Mouse (Mus musculus): Measurements from ENCODE around the gene Mapkapk3. TPM values are rescaled to one million over a fixed set of nuclear protein-coding genes. Genes with fewer than 3 reads are reported as not detected.

Mapkapk3 gene
- total and polyA plus RNA-seq, 2 experiments: 1.8 to 6.0 TPM

DNA sequence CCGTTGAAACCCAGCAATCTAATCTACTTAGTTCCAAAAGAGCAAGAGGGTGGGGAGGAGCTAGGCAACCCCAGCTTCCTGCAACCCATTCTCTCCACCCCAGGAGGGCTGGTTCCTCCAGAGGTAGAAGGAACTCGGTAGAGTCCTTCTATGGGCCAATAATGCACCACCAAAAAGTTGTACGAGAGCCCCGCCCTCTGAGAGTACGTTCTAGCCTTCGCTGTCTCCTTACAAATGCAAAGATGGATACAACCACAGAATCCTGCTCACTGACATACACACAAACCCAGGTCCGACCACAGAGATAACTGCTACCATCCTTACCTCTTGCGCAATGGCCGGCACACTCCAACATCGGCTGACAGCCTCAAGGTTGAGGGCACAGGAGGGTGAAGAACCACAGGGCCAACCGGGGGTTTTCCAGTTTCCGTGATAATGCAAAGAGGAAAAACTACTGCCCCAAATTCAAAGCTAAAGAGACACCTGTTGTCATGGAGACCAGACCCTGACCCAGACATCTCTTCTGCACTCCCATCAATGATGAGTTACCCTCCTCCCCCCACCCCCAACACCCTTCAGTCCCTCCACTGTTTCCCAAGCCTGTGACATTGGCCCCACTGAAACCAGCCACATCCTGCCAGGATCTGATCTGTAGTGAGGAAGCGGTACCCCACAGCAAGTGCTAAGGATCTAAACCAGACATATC is 9.2 kb downstream of the Mapkapk3 start:
- no peaks in the 10 kb centered on the region for H3K27me3 ChIP-seq (ENCODE audit: control insufficient read depth, insufficient read depth, low read length)
- 50% methylated on average over 13 of the region's 13 CpGs for WGBS
- TF ChIP-seq POLR2A (IDR thresholded peaks at IDR 0.05; ENCODE audit: extremely low read depth, insufficient read depth, low read length) (no peak), CTCF (IDR thresholded peaks at IDR 0.05; ENCODE audit: low read depth, low read length) (no peak)
- H3K27ac ChIP-seq (replicated peaks; ENCODE audit: insufficient read depth, low read depth, low read length): no peak overlapping the region
- no peak for DNase-seq (ENCODE audit: extremely low read depth, low read depth, low spot score)
- H3K36me3 ChIP-seq (ENCODE audit: control insufficient read depth, insufficient read depth, low read length): no peaks in the 10 kb centered on the region
- no peak overlapping the region for H3K9ac ChIP-seq (ENCODE audit: low read depth, low read length)
- H3K4me1 ChIP-seq (ENCODE audit: control insufficient read depth, insufficient read depth, low read length): peaks cover 2% of the 10 kb centered on the region; the same call in 1 of the 2 replicates
- no peaks in the 10 kb centered on the region for H3K79me2 ChIP-seq (ENCODE audit: control insufficient read depth, insufficient read depth, low read length)
- no peak overlapping the region for H3K4me3 ChIP-seq (ENCODE audit: insufficient read depth, low read depth, low read length)

DNA sequence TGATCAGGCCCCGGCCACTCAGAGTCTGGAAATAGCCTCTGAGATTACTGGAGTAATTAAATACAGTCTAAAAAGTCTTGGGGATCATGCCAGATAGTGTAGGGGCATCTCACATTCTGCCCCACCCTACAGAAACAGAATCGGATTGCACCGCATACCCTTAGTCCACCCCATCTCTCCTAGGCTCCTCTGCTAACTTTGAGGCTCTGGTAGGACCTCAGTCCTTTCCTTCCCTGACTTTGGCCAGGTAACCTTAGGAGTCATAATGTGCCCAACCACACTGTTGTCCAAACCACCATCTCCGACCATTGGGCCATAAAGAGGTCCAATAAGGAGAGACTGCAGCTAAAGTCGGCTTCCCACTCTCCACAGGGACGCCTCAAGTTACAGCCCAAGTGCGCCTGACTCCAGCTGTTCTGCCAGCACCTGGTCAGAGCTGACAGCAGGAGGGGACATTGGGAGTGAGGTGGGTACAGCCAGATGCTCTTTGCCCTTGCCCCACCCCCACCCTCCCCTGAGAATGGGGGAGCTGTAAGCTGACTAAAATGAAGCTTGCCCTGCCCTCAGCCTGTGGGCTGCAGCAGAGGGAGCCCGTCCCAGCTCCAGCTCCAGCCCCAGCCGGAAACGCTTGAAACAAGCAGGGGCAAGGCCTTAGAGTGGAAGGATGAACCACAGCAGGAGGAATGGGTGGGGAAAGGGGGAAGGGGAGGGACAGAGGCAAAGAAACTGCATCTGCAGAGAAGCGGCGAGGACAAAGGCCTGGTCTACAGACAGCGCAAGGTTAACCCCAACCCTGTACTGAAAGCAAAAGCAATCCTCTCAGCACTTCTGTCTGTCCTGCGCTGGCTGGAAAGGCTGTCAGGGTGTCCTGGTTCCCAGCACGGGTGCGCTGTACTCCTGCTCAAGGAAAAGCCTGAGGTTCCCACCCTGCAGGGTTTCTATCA is 10.0 kb downstream of the Mapkapk3 start:
- 52% methylated on average over 16 of the region's 16 CpGs for WGBS
- no peak overlapping the region for H3K4me3 ChIP-seq (ENCODE audit: insufficient read depth, low read depth, low read length)
- H3K27me3 ChIP-seq (ENCODE audit: control insufficient read depth, insufficient read depth, low read length): no peaks in the 10 kb centered on the region
- H3K36me3 ChIP-seq (ENCODE audit: control insufficient read depth, insufficient read depth, low read length): no peaks in the 10 kb centered on the region
- no peak overlapping the region for H3K9ac ChIP-seq (ENCODE audit: low read depth, low read length)
- H3K27ac ChIP-seq (replicated peaks; ENCODE audit: insufficient read depth, low read depth, low read length): no peak overlapping the region
- no peak for DNase-seq (ENCODE audit: extremely low read depth, low read depth, low spot score)
- no peaks in the 10 kb centered on the region for H3K79me2 ChIP-seq (ENCODE audit: control insufficient read depth, insufficient read depth, low read length)
- H3K4me1 ChIP-seq (ENCODE audit: control insufficient read depth, insufficient read depth, low read length): peaks cover 2% of the 10 kb centered on the region; the same call in 1 of the 2 replicates
- no peak for TF ChIP-seq POLR2A (IDR thresholded peaks at IDR 0.05; ENCODE audit: extremely low read depth, insufficient read depth, low read length)
- no peak for TF ChIP-seq CTCF (IDR thresholded peaks at IDR 0.05; ENCODE audit: low read depth, low read length)

- Histone ChIP-seq H3K36me3 (ENCODE audit: control insufficient read depth, insufficient read depth, low read length) (no peaks in the 10 kb centered on the region), H3K4me3 (ENCODE audit: insufficient read depth, low read depth, low read length) (no peak overlapping the region), H3K9ac (ENCODE audit: low read depth, low read length) (no peak overlapping the region), H3K27ac (replicated peaks; ENCODE audit: insufficient read depth, low read depth, low read length) (no peak overlapping the region), H3K27me3 (ENCODE audit: control insufficient read depth, insufficient read depth, low read length) (no peaks in the 10 kb centered on the region), H3K4me1 (ENCODE audit: control insufficient read depth, insufficient read depth, low read length) (peaks cover 2% of the 10 kb centered on the region; the same call in 1 of the 2 replicates), H3K79me2 (ENCODE audit: control insufficient read depth, insufficient read depth, low read length) (no peaks in the 10 kb centered on the region)
- no peak for DNase-seq (ENCODE audit: extremely low read depth, low read depth, low spot score)
- WGBS: 49% methylated on average over 8 of the region's 8 CpGs
- TF ChIP-seq CTCF (IDR thresholded peaks at IDR 0.05; ENCODE audit: low read depth, low read length): no peak
- TF ChIP-seq POLR2A (IDR thresholded peaks at IDR 0.05; ENCODE audit: extremely low read depth, insufficient read depth, low read length): no peak
Measured at GRCm38 (mm10) chr9:107278527-107279377, 10.9 kb downstream of the Mapkapk3 start.

DNA sequence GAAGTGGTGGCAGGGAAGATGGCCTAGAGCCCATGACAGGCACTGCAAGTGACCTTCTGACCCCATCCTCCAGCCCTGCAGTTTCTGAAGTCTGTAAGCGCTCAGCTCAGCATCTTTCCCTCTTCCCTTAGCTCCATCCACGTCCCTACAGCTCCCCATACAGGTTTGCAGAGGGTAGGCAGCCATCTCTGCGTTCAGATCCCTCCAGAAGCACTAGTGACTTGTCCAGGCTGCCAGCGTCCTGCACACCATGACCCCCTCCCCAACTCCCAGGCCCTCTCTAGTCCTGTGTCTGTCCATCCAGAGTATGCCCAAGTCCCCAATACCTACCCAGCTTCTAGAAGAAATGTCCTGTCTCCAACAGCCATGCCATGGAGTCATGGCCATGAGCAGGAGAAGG is 11.6 kb downstream of the Mapkapk3 start:
- no peak overlapping the region for H3K27ac ChIP-seq (replicated peaks; ENCODE audit: insufficient read depth, low read depth, low read length)

GRCm38 (mm10) chr9:107277603-107278002 is 12.1 kb downstream of the Mapkapk3 start:
- Histone ChIP-seq H3K27ac (replicated peaks; ENCODE audit: insufficient read depth, low read depth, low read length) (no peak overlapping the region), H3K4me3 (ENCODE audit: insufficient read depth, low read depth, low read length) (no peak overlapping the region), H3K79me2 (ENCODE audit: control insufficient read depth, insufficient read depth, low read length) (no peaks in the 10 kb centered on the region), H3K36me3 (ENCODE audit: control insufficient read depth, insufficient read depth, low read length) (no peaks in the 10 kb centered on the region), H3K9ac (ENCODE audit: low read depth, low read length) (no peak overlapping the region), H3K27me3 (ENCODE audit: control insufficient read depth, insufficient read depth, low read length) (no peaks in the 10 kb centered on the region), H3K4me1 (ENCODE audit: control insufficient read depth, insufficient read depth, low read length) (peaks cover 2% of the 10 kb centered on the region; the same call in 1 of the 2 replicates)
- WGBS: 78% methylated on average over 7 of the region's 7 CpGs
- DNase-seq (ENCODE audit: extremely low read depth, low read depth, low spot score): no peak
- no peak for TF ChIP-seq POLR2A (IDR thresholded peaks at IDR 0.05; ENCODE audit: extremely low read depth, insufficient read depth, low read length)
- TF ChIP-seq CTCF (IDR thresholded peaks at IDR 0.05; ENCODE audit: low read depth, low read length): no peak

More for the DNA sequence above, 11.6 kb downstream of the Mapkapk3 start:
- Histone ChIP-seq H3K27me3 (ENCODE audit: control insufficient read depth, insufficient read depth, low read length) (no peaks in the 10 kb centered on the region), H3K36me3 (ENCODE audit: control insufficient read depth, insufficient read depth, low read length) (no peaks in the 10 kb centered on the region), H3K9ac (ENCODE audit: low read depth, low read length) (no peak overlapping the region), H3K4me3 (ENCODE audit: insufficient read depth, low read depth, low read length) (no peak overlapping the region), H3K79me2 (ENCODE audit: control insufficient read depth, insufficient read depth, low read length) (no peaks in the 10 kb centered on the region), H3K4me1 (ENCODE audit: control insufficient read depth, insufficient read depth, low read length) (peaks cover 2% of the 10 kb centered on the region; the same call in 1 of the 2 replicates)
- no peak for TF ChIP-seq CTCF (IDR thresholded peaks at IDR 0.05; ENCODE audit: low read depth, low read length)
- no peak for DNase-seq (ENCODE audit: extremely low read depth, low read depth, low spot score)
- WGBS: 80% methylated on average over 4 of the region's 4 CpGs
